Mouse (Mus musculus) CH12.LX (cell line): ENCODE data around the gene Mgll. TPM values are rescaled to one million over a fixed set of nuclear protein-coding genes. Genes with fewer than 3 reads are reported as not detected.

ENCODE experiments used
- DNase-seq: peaks from one replicate; pipeline ENCODE4 v3.0.0-alpha.2; 2013; ENCODE audit errors: extremely low read depth
- H3K27ac ChIP-seq: 2 replicates; pipeline ENCODE4 v1.5.1; 2012; ENCODE audit warnings: low read depth, mild to moderate bottlenecking, control low read depth, moderate library complexity; ENCODE audit not compliant: insufficient read depth
- H3K27me3 ChIP-seq: replicated peaks from 2 replicates; pipeline ENCODE3; 2012; ENCODE audit warnings: inconsistent platforms
- H3K36me3 ChIP-seq, 2 experiments: replicated peaks in 1 of 2; 2 replicates each; pipeline versions ENCODE3 to v1.6.1; 2012; ENCODE audit warnings: inconsistent platforms in 1 of 2, low read length in 1 of 2, mild to moderate bottlenecking in 1 of 2, mixed read lengths in 1 of 2, moderate library complexity in 1 of 2; ENCODE audit not compliant: control insufficient read depth in 1 of 2, insufficient read depth in 1 of 2
- H3K4me1 ChIP-seq, 2 experiments: 2 replicates each; pipeline ENCODE4 v1.6.1; 2012; ENCODE audit warnings: inconsistent platforms in 1 of 2, moderate library complexity in 1 of 2; ENCODE audit not compliant: insufficient read depth in 2 of 2, control insufficient read depth in 1 of 2
- H3K4me2 ChIP-seq: 2 replicates; pipeline ENCODE4 v1.6.1; 2012; ENCODE audit warnings: low read depth, mild to moderate bottlenecking, control low read depth; ENCODE audit not compliant: poor library complexity, insufficient read depth, severe bottlenecking
- H3K4me3 ChIP-seq, 3 experiments: fragments of 150-350 bp in 1 of 3; sonication (generic) in 1 of 3; replicated peaks in 1 of 3; 2 replicates each; pipeline versions ENCODE3 to v1.5.1; 2011 to 2012; ENCODE audit warnings: low read depth in 2 of 3, low read length in 2 of 3, mild to moderate bottlenecking in 2 of 3, moderate library complexity in 2 of 3, control low read depth in 1 of 3, improper control_type of control experiment in 1 of 3, inconsistent platforms in 1 of 3, mixed read lengths in 1 of 3; ENCODE audit not compliant: poor library complexity in 1 of 3
- H3K79me2 ChIP-seq: replicated peaks from 2 replicates; pipeline ENCODE4 v1.6.1; 2012; ENCODE audit warnings: mild to moderate bottlenecking, moderate library complexity; ENCODE audit not compliant: control insufficient read depth, poor library complexity, insufficient read depth, severe bottlenecking; ENCODE audit errors: extremely low read depth
- H3K9ac ChIP-seq: 2 replicates; pipeline ENCODE4 v1.6.1; 2012; ENCODE audit warnings: low read depth, mild to moderate bottlenecking, control low read depth, moderate library complexity; ENCODE audit not compliant: insufficient read depth
- H3K9me3 ChIP-seq: replicated peaks from 2 replicates; pipeline ENCODE3; 2012; ENCODE audit warnings: low read length, inconsistent platforms, mixed read lengths
- CHD2 ChIP-seq: IDR thresholded peaks from 2 replicates; pipeline ENCODE4 v1.6.1; 2011; ENCODE audit warnings: low read length, improper control_type of control experiment
- CTCF ChIP-seq, 2 experiments: IDR thresholded peaks in 1 of 2; conservative IDR thresholded peaks in 1 of 2; 2 replicates each; pipeline ENCODE4 v1.5.1; 2011 to 2012; ENCODE audit warnings: low read depth in 2 of 2, low read length in 2 of 2, improper control_type of control experiment in 1 of 2, inconsistent platforms in 1 of 2, mild to moderate bottlenecking in 1 of 2, moderate library complexity in 1 of 2
- E2F4 ChIP-seq: IDR thresholded peaks from 2 replicates; pipeline ENCODE4 v1.6.1; 2011; ENCODE audit warnings: low read depth, low read length, improper control_type of control experiment; ENCODE audit not compliant: insufficient replicate concordance
- EP300 ChIP-seq: IDR thresholded peaks from 2 replicates; pipeline ENCODE4 v1.6.1; 2011; ENCODE audit warnings: low read length, improper control_type of control experiment
- ETS1 ChIP-seq: conservative IDR thresholded peaks from 2 replicates; pipeline ENCODE4 v1.6.1; 2012; ENCODE audit warnings: low read depth, mild to moderate bottlenecking, inconsistent platforms, low read length, improper control_type of control experiment, moderate library complexity
- GABPA ChIP-seq: IDR thresholded peaks from 2 replicates; pipeline ENCODE4 v1.6.1; 2012; ENCODE audit warnings: low read depth, low read length, improper control_type of control experiment, inconsistent platforms; ENCODE audit not compliant: insufficient replicate concordance
- JUND ChIP-seq: conservative IDR thresholded peaks from 2 replicates; pipeline ENCODE4 v1.6.1; 2011; ENCODE audit warnings: low read depth, low read length, improper control_type of control experiment
- KAT2A ChIP-seq: IDR thresholded peaks from 2 replicates; pipeline ENCODE4 v1.6.1; 2012; ENCODE audit warnings: low read length, improper control_type of control experiment, inconsistent platforms; ENCODE audit not compliant: insufficient replicate concordance
- MAZ ChIP-seq: IDR thresholded peaks from 2 replicates; pipeline ENCODE4 v1.6.1; 2012; ENCODE audit warnings: low read depth, mild to moderate bottlenecking, inconsistent platforms, low read length, improper control_type of control experiment, moderate library complexity
- MEF2A ChIP-seq: IDR thresholded peaks from 2 replicates; pipeline ENCODE4 v1.6.1; 2014; ENCODE audit warnings: low read depth, mild to moderate bottlenecking, inconsistent platforms, low read length, improper control_type of control experiment, borderline replicate concordance
- PAX5 ChIP-seq: IDR thresholded peaks from 2 replicates; pipeline ENCODE4 v1.6.1; 2012; ENCODE audit warnings: low read length, inconsistent platforms, mixed read lengths
- POLR2A ChIP-seq: IDR thresholded peaks from 2 replicates; pipeline ENCODE4 v1.6.1; 2011; ENCODE audit warnings: low read depth, mild to moderate bottlenecking, improper control_type of control experiment, low read length
- POLR2AphosphoS2 ChIP-seq: IDR thresholded peaks from 2 replicates; pipeline ENCODE4 v1.6.1; 2011; ENCODE audit warnings: low read depth, low read length, improper control_type of control experiment
- TBP ChIP-seq: conservative IDR thresholded peaks from 2 replicates; pipeline ENCODE4 v1.6.1; 2011; ENCODE audit warnings: low read depth, low read length, improper control_type of control experiment
- UBTF ChIP-seq: IDR thresholded peaks from 2 replicates; pipeline ENCODE4 v1.6.1; 2012; ENCODE audit warnings: low read depth, mild to moderate bottlenecking, inconsistent platforms, low read length, improper control_type of control experiment, moderate library complexity
- USF2 ChIP-seq: conservative IDR thresholded peaks from 2 replicates; pipeline ENCODE4 v1.6.1; 2011; ENCODE audit warnings: low read depth, low read length, improper control_type of control experiment
- ZC3H11A ChIP-seq: IDR thresholded peaks from 2 replicates; pipeline ENCODE4 v1.6.1; 2012; ENCODE audit warnings: low read depth, mild to moderate bottlenecking, inconsistent platforms, low read length, improper control_type of control experiment
- ZNF384 ChIP-seq: IDR thresholded peaks from 2 replicates; pipeline ENCODE4 v1.6.1; 2012; ENCODE audit warnings: low read depth, low read length, improper control_type of control experiment, inconsistent platforms
- dilution Hi-C: fragments of 300-500 bp; cut with MboI; formaldehyde crosslinking; loops from 2 replicates; pipeline ENCODE4 v1.14.3; 2020; ENCODE audit warnings: low sequenced_read_pairs; ENCODE audit not compliant: extremely low pct_unique_long_range_greater_than_20kb, extremely low pct_ligation_motif_present
- in situ Hi-C: fragments of 300-500 bp; cut with MboI; formaldehyde crosslinking; loops from 3 replicates; pipeline ENCODE4 v1.14.3; 2019; ENCODE audit warnings: low sequenced_read_pairs, low pct_ligation_motif_present, low pct_unique_long_range_greater_than_20kb, mixed read lengths
- polyA plus RNA-seq: library from polyadenylated mRNA; unstranded; fragments of >175 nt; gene quantifications from 2 replicates; pipeline ENCODE4 v1.2.1, GENCODE M21; 2012; ENCODE audit warnings: low read depth; ENCODE audit not compliant: insufficient read length
- total RNA-seq, 2 experiments: library from RNA; depleted of rRNA; stranded (reverse); fragments of 300-350 nt in 1 of 2; fragments of >200 nt in 1 of 2; gene quantifications; 2 replicates each; pipeline ENCODE4 v1.2.3; 2012 to 2014

Gene Mgll
- total and polyA plus RNA-seq, 3 experiments: 60.8 to 81.1 (median 76.5) TPM

- no peak overlapping the region for H3K4me3 ChIP-seq
- H3K4me2 ChIP-seq: no peak overlapping the region
- H3K27me3 ChIP-seq: no peaks in the 10 kb centered on the region
- in situ Hi-C loops: no loop called here
- TF ChIP-seq POLR2A: peak; percentile 8; the same call in 1 of the 2 replicates
- no peak for TF ChIP-seq PAX5
- TF ChIP-seq, all 38 proteins: peak for 1
- H3K4me1 ChIP-seq: peaks cover 25 to 73% of the 10 kb centered on the region in 2 experiments
- H3K36me3 ChIP-seq: peaks cover 61 to 100% of the 10 kb centered on the region in 2 experiments
- H3K9ac ChIP-seq: no peak overlapping the region
- no peak for DNase-seq
- dilution Hi-C loops: no loop called here
- peaks cover 8% of the 10 kb centered on the region for H3K9me3 ChIP-seq
- H3K27ac ChIP-seq: no peak overlapping the region
- H3K79me2 ChIP-seq: peaks cover 48% of the 10 kb centered on the region
Measured at GRCm38 (mm10) chr6:88763518-88764077, 39.4 kb downstream of the Mgll start.

- Histone ChIP-seq H3K9ac (no peak overlapping the region), H3K9me3 (peaks cover 10% of the 10 kb centered on the region), H3K4me1 (peaks cover 23 to 72% of the 10 kb centered on the region in 2 experiments), H3K4me3 (no peak overlapping the region), H3K4me2 (no peak overlapping the region), H3K27me3 (no peaks in the 10 kb centered on the region), H3K79me2 (peaks cover 47% of the 10 kb centered on the region), H3K36me3 (peaks cover 62 to 98% of the 10 kb centered on the region in 2 experiments), H3K27ac (no peak overlapping the region)
- TF ChIP-seq POLR2A: 0 out of 2 replicates have a peak, but pooled peaks have one; percentile 1
- no peak for TF ChIP-seq ZC3H11A
- dilution Hi-C loops (no loop called here), in situ Hi-C loops (no loop called here)
- DNase-seq: no peak
Measured at GRCm38 (mm10) chr6:88764281-88764680, 40.1 kb downstream of the Mgll start.

GRCm38 (mm10) chr6:88767740-88768139 is 43.5 kb downstream of the Mgll start:
- peaks cover 40% of the 10 kb centered on the region for H3K79me2 ChIP-seq
- no peaks in the 10 kb centered on the region for H3K27me3 ChIP-seq
- in situ Hi-C loops: loop anchor here (5.0 kb wide), 1 partner anchor 35 kb away; no protein-coding TSS in a partner anchor
- DNase-seq: no peak
- H3K4me1 ChIP-seq: peaks cover 13 to 71% of the 10 kb centered on the region in 2 experiments
- no peak for TF ChIP-seq CHD2
- TF ChIP-seq CTCF (conservative IDR thresholded peaks at IDR 0.05 in 1 of 2, IDR thresholded peaks at IDR 0.05 in 1 of 2; ENCODE audit: low read depth in 2 of 2, low read length in 2 of 2): no peak
- TF ChIP-seq ETS1: no peak
- TF ChIP-seq USF2: no peak
- TF ChIP-seq GABPA: no peak
- TF ChIP-seq E2F4: no peak
- no peak for TF ChIP-seq UBTF
- TF ChIP-seq MAZ: no peak
- no peak for TF ChIP-seq TBP
- TF ChIP-seq EP300: no peak
- no peak for TF ChIP-seq ZNF384
- no peak for TF ChIP-seq JUND
- no peak for TF ChIP-seq KAT2A
- TF ChIP-seq POLR2AphosphoS2: no peak
- TF ChIP-seq MEF2A: no peak
- H3K4me2 ChIP-seq: no peak overlapping the region
- peaks cover 78 to 92% of the 10 kb centered on the region in 2 experiments for H3K36me3 ChIP-seq
- no peak overlapping the region for H3K9ac ChIP-seq
- no peak overlapping the region for H3K27ac ChIP-seq
- peaks cover 10% of the 10 kb centered on the region for H3K9me3 ChIP-seq
- no peak overlapping the region for H3K4me3 ChIP-seq
- dilution Hi-C loops: no loop called here
